Mouse (Mus musculus) adipocyte (in vitro differentiated cells): ENCODE measurements around the gene Tspan4.

ENCODE experiments used
- DNase-seq: peaks from one replicate; pipeline ENCODE4 v3.0.0-alpha.2; 2016; ENCODE audit warnings: low spot score

Gene Tspan4

DNA sequence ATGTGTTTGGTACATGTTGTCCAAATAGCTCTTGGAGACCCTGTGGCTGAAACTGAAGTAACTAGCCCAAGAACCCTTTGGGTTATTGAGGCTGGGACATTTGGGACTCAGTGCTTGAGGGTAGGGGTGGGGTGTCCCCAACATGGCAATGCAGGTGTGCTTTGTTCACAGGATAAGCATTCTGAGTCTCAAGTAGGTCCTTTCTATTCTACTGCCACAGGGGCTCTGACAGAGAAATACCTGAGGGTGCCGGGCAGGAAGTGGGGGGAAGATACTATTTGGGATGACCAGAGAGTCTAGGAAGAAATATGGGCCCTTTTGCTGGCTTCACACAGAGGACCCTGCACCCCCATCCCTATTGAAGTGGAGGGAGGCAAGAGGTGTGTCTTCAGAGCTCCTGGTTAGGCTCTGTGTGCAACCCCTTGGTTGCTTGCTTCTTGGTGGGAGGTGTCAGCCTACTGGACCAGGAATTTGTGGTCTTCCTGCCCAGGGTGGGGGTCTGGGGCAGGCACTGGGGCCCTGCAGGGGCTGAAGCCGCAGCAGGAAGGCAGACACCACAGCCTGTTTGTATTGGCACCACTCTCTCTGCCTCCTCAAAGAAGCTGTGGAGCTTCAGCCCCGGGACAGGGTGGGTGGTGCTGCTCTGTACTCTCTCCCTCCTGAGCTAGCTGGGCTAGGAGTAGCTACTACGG is 2.7 kb downstream of the Tspan4 start:
- no peak for DNase-seq

DNA sequence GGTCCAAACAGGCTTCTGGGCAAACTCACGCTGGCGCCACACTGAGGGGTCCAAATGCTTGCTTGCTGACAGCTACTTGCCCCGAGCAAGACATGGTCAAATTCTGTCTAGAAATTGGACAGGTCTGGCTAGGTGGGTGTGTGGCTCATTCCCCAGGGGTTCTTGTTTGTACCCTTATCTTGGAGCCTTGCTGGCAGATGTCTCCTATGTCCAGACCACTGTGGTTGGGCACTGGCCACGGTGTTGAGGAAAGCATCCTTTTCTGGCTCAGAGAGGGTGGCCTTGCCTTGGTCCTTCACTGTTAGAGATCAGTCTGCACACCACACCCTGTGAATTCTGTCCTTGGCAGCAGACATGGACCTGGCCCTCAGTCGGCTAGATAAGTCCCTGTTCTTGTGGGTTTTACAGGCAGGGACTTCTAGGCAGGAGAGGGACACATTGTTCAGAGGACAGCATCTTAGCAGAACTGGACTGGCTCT is 3.3 kb downstream of the Tspan4 start:
- DNase-seq = no peak

DNA sequence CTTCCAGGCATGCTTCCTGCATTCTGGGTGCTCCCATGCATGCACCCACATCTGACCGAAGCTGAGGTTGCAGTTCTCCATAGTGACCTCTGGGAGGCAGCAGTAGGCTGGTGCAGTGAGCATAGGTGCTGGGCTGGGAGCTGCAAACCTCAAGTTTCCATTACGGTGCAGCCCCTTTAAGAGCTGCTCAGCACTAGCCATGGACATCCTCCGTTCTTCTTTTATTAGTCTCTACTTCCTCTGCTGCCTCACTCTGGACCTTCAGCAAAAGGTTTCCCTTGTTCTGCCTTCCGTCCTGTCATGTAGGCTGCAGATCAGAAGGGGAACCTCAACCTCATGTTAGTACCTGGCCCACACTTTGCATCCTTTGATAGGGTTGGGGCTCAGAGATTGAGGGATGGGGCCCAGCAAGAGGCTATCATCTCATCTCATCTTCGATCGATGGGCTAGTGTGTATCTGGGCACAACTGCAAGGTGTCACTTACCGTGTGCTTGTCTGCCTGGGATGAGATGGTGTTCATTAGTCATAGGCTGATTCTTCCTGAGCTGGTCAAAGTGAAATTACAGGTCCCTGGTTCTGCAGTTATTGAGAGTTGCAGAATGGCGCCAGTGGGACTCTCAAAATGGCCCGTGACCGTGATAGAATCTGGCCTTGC is 5.9 kb downstream of the Tspan4 start:
- peak; percentile 49 for DNase-seq

DNA sequence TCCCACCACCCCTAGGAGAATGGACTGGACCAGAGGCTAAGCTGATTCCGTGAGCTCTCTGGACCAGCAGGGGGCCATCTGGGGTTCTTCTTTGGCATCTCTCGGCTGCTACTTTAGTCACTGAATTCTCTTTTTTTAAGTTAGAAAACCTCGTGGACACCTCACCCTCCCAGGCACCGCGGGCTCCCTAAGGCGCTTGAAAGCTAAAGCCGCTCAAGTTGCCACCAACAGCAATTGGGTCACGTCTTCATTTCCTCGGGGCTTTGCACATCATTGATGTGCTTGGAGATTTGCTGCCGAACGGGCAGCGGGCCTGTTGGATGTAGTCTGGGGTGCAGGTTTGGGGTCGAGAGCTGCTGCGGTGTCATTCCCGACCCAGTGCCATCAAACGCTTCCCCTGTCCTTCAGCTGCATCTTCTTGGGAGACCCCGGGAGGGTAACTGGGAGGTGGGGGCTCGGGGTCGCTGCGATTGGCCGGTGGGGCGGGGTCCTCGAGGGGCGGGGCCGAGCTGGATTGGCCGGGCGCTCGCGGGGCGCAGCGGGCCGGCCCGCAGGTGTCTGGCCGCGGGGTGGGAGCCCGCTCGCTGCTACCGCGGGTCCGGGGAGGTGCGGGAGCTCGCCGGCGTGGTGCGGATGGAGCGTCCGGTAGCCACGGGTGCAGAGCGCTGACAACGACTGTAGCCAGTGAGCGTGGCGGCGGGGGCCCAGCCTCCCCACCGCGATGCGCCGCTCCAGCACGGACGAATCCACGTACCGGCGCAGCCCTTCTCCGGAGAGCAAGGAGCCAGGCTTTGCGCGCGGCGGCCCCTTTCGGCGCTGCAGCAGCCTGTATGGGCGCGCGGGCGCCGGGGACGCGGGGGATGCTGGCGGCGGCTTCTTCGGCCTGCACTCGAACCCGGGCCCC is 6.7 kb downstream of the Tspan4 start:
- no peak for DNase-seq

DNA sequence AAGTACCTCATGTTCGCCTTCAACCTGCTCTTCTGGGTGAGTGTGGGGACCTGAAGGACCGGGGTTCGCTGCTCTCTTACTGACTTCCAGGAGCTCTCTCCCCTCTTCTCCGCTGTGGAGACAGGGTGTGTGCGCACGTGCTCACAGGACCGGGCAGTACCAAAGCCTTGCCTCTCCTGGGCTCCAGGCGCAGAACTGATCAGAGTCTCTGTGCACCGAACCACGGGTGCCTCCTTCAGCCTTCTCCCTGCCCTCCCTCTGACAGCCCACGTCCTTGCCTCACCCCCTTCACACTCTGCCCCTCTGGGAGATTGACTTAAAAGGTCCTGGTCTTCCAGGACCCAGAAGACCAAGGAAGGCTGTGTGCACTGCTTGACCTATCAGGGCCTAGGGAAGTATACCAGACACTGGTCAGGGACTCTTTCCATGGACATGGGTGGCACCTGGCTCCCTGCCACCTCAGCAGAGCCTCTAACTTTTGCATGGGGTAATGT is 7.5 kb downstream of the Tspan4 start:
- no peak for DNase-seq

DNA sequence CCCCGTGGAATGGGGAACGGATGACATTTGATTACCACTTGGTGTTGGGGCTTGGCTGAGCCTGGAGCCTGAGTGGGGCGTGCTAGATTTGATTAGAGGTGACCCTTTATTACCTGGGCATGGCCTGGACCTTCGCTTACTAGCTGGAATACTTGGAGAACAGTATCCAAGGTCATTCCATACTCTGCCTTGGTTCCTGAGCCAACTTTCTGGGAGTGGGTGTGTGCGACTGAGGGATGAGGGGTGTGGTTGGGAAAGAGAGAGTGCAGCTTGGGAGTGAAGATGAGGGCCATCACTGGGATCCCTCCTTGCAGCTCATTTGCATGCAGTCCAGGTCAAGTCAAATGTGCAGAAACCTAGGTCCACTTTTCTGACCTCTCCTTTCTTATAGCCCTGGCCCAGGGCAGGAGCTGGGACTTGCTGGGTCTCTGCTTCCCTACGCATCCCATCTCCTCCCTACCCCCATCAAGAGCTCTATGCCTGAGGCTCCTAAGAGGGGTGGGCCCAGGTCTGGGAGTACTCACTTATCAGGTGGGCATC is 8.1 kb downstream of the Tspan4 start:
- no peak for DNase-seq

DNA sequence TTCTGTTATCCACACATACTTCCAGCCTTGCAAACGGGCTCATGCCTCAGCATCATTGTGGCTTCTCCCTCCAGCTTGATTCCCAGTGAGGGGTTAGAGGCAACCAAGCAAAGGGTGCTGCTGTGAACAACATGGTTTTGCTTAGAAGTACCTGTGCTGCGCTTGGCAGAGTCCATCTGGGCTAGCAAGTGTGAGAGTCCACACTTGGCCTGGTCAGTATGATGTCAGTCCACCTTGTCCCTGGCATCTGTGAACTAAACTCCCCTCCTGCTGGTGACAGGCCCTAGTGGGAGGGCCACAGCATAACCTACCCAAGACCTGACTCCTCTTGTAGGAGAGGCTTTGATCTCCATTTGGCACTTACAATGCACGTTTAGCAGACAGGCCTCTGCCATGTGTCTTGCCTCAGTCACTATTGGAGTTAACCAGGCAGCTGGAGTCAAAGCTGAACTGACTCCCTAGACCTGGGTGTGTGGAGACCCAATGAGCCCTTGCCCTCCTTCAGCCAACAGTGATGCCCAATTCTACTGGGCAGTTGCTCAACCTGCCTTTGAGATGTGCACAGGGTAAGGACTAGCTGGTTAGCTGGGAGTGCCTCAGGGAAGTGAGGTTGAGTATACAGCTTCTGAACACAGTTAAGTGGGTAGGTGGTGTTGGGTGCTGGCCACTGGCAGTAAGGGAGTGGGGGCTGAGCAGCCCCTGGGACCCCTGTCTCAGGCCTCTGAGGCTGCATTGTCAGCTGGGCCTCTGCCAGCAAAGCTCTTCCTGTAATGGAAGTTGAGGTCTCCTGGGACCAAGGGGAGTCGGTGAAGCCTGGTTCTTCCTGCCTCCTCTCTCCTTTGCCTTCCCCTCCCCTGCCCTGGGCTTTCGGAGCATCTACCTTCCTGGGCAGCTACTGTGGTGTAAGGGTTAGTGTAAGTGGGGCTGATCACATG is 9.4 kb downstream of the Tspan4 start:
- DNase-seq = no peak

DNA sequence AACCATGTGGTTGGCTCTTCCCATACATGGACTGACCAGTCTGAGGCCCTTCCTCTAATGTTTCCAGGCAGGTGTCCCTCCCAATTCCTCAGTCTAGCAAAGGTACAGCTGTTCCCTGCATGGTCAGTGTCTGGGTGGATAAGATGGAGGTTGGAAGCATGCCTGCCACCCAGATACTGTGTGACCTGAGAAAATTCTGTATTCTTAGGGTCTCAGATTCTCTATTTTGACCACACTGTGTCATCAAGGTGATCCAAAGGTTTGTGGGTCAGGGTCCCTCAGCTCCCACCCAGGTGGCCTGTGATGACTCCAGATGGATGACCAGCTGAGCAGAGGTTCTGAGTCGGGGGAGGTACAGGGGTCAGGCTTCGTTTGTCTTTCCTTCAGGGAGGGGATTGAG is 10.1 kb downstream of the Tspan4 start:
- DNase-seq = no peak

DNA sequence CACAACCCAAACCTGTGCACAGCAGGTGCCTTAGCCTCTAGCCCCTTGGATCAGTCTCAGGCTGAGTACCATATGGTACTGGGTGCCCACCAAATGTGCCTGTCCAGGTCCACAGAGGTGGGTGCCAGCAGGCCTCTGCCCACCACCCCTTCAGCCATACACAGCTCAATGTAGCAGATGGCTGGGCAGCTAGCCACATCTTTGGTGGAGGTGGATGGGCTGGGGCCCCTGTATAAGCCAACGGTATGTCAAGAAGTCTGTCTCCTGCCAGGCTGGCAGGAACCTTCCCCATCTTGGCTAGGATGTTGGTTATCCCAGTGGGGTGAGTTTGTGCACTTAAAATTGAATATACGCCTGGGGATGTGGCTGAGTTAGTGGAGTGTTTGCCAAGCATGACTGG is 10.6 kb downstream of the Tspan4 start:
- no peak for DNase-seq

DNA sequence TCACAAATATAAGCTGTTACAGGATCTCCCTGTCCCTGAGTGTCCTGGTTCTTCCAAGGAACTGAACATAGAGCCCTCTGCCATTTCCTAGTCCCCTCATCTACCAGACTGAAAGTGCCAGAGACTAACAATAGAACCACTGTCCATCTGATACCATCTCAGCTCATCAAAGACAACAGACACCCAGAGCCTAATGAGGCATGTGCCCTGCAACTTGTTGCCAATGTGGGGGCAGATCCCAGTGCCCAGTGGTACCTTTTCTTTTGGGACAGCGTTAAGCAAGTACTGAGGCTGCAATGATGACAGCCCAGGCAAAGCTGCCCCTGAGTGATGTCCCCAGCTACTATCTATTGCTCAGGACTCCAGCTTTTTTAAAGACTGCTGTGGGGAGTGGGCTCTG is 11.2 kb downstream of the Tspan4 start:
- no peak for DNase-seq

DNA sequence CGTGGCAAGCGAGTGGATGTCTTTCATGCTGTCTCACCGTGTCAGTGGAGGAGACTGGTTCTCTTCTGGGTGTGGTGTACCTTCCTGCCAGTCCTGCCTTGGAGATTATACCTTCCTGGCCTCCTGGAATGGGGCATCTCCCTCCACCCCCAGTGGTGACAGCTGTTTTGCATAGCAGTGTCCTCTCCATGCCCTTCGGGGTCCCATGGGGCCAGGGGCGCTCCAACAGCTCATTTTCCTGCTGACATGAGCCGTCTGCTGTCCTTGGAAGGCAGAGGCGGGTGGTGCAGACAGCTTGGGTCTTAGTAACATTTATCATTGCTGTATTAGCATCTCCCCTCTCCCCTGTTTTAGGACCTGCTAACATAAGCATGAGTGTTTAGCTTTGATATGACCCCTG is 12.1 kb downstream of the Tspan4 start:
- no peak for DNase-seq

DNA sequence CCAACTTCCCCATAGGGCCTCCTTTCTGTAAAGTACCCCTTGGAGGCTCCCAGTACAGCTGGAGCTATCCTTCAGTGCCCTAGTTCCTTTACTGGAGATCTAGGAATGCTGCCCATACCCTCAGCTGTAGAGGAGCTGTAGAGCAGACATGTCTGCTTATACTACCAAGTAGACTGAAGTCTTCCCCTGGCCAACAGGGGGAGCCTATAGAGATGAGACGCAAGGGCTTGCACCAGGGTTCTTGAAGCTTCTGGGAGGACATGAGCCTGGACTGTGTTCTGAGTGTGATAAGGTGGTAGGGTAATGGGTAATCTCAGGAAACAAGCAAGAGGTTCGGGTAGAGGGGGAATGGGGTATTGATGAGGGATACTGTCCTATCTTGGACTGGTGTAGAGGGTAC is 16.1 kb downstream of the Tspan4 start:
- no peak for DNase-seq

DNA sequence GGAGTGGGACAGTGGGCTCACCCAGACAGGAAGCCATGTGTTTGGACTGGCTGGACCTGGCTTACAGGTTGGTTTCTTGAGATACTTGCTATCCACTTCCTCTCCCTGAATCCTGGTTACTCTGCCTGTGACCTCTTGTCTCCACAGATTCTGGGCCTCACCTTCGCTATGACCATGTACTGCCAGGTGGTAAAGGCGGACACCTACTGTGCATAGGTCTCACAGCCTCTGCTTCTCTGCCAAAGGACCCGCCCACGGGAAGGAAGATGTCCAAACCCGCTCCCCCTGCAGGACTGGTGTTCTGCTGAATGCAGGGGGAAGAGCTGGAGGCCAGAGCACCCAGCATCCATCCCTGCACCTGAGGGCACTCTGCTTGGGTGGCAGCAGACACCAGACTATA is 17.7 kb downstream of the Tspan4 start:
- no peak for DNase-seq

DNA sequence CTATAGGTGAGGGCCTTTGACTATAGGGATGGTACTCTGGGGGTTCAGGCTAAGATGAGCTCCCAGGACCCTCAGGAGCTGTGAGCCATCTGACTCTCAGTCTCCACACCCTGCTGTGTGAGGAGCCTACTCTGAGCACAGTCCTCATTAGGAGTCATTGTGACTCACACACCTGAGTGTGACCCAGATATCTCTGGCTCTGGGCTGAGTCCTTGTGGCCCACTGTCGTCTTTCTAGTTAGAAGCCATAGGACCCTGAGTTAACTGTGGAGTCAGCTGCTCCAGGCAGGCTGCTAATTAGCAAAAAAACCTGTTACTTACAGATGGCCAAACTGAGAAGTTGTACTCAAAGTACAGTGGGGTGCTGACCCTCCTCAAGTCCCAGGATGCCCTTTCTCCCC is 18.7 kb downstream of the Tspan4 start:
- DNase-seq = no peak

DNA sequence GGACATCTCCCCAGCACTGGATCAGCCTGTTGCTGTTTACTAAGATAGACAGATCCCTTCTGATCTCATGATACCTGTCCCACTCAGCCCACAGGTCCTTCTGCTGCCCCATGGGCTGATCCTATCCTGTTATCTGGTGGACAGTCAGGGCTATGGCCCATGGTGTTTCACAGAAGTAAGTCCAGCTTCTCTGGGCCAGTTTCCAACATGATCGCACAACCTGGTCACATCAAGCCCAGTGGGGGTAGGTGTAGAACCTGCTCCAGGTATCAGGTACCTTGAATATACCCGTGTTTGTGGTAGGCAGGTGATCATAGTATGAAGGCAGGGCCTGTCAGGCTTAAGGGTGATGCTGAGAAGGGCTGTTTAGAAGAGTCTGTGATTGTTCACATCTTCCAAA is 20.3 kb downstream of the Tspan4 start:
- DNase-seq = no peak

DNA sequence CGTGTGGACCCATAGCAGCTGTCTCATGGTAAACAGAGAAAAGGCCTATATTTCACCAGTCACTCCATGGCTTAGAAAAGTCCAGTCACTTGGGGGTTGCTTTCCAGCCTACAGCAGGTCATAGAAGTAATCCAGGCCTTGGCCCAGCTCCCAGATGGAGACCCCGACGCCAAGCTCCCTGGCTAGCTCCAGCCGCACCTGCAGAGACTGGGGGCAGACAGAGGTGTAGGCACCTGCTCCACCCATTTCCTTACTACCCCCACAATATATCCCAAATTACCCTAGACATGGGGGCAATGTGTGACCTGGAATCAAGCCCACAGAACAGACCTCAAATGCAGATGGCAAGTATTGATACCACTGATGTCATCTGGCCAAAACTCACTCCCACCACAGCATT is 20.9 kb downstream of the Tspan4 start:
- DNase-seq = no peak

DNA sequence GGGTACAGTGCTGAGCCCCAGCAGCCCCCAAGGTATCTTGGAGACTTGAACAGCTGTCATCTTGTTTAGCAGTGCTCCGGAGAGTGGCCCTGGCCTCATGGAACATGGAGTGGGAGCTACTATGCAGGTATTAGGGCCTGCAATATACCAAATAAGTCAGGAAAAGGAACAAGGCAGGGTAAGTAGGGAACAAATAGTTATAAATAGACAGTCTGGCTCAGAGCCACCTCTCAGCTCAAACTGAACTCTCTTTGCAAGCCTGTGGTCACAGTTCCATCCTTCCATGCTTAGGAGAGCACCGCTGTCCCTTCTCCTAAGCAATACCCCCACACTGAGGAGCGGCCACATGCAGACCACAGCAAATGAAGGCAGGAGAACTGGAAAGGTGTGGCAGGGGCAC is 22.6 kb downstream of the Tspan4 start:
- peak; percentile 36 for DNase-seq

DNA sequence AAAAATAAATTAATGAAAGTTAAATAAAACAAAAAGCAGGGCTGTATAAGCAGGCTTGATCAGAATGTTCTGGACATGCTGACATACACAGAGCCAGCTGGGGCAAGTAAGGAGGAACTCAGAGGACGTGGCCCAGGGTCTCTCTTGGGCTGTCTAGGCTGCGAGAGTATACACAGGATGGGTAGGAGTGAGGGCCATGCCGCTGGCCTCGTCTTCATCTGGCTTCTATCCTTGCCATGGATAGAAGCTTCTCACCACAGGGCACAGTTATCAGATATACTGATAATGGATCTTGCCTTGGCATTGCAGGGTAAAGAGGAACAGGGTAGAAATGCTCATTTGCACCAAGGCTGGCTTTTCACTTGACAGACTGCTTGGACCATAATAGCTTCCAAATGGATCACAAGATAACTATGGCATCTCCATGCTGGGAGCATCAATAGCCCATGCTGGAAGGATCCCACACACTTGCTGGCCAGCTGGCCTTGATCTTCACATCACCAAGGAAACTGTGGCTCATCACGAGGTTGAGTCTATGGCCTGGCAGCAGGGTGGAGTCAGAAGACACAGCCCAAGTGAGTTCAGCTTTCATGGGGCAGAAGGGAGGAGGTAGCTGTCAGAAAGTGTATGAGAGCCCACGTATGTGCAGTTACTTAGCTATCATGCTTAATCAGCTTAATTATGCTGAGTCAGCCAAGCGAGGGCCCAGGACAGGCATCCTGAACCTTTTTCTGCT is 26.9 kb downstream of the Tspan4 start:
- no peak for DNase-seq

DNA sequence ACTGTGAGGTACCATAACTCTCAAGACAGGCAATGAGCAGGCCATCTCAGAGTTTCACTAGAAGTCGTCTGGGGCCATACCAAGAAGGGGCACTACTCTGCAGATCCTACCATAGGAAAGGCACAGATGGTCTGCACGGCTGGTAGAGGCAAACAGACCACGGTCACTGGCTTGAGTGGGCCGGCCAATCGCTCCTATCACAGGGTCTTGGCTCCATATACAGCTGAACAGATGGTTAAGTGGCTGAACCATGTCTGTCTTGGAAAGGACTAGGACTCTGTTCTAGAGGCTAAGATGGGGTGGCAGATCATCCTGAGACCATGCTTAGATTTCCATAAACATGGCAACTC is 27.5 kb downstream of the Tspan4 start:
- DNase-seq = no peak

DNA sequence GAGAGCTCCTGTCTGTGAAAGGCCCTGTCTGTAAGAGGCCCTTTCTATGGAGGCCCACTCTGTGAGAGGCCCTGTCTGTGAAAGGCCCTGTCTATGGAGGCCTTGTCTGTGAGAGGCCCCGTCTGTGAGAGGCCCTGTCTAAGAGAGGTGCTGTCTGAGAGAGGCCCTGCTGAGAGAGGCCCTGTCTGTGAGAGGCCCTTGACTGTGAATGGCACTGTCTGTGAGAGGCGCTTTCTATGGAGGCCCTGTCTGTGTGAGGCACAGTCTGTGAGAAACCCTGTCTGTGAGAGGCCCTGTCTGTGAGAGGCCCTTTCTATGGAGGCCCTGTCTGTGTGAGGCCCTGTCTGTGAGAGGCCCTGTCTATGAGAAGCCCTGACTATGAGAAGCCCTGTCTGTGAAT is 31.2 kb downstream of the Tspan4 start:
- no peak for DNase-seq

DNA sequence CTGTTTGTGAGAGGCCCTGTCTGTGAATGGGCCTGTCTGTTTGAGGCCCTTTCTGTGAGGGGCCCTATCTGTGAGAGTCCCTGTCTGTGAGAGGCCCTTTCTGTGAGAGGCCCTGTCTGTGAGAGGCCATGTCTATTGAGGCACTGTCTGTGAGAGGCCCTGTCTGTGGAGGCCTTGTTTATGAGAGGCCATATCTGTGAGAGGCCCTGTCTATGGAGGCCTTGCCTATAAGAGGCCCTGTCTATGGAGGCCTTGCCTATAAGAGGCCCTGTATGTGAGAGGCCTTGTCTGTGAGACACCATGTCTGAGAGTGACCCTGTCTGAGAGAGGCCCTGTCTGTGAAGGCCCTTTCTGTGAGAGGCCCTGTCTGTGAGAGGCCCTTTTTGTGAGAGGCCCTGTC is 33.1 kb downstream of the Tspan4 start:
- DNase-seq = no peak
